Mouse (Mus musculus): Measurements from ENCODE around the gene Acss1.

- no peak for TF ChIP-seq CTCF (IDR thresholded peaks at IDR 0.05; ENCODE audit: low read depth, low read length)
- no peak for TF ChIP-seq POLR2A (IDR thresholded peaks at IDR 0.05; ENCODE audit: extremely low read depth, insufficient read depth, low read length)
Measured at GRCm38 (mm10) chr2:150656975-150657768, 11.1 kb downstream of the Acss1 start.

Data from liver, adult 2 months (tissue).